8 mouse cellular contexts compared by ENCODE assay signal in the genomic region with DNA sequence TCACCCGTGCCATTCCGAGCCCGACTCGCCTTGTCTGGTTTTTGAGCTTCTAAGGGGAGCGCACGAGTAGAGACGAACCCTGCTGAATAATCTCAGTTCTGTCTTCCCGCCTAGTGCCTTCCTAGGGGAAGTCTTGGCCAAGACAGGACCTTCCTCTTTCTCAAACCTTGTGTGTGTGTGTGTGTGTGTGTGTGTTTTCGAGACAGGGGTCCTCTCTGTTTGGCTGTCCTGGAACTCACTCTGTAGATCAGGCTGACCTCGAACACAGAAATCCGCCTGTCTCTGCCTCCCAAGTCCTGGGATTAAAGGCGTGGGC. TPM values are rescaled to one million over a fixed set of nuclear protein-coding genes. Genes with fewer than 3 reads are reported as not detected.
DNase-seq lines count a peak whose midpoint lies in the region; ATAC-seq and TF ChIP-seq lines count a peak whose summit lies in the region.

No protein-coding gene starts in this region.

- dilution Hi-C loops in CH12.LX (cut with MboI; ENCODE audit: extremely low pct_ligation_motif_present, extremely low pct_unique_long_range_greater_than_20kb, low sequenced_read_pairs): no loop called here

- H3K36me3 ChIP-seq in heart, adult 2 months (ENCODE audit: control insufficient read depth, insufficient read depth, low read length): no peaks in the 10 kb centered on the region
- peaks cover 2 to 35% of the 10 kb centered on the region in 2 experiments for H3K36me3 ChIP-seq in CH12.LX (replicated peaks in 1 of 2; ENCODE audit: control insufficient read depth in 1 of 2, insufficient read depth in 1 of 2, low read length in 1 of 2)
- H3K36me3 ChIP-seq in forebrain, postnatal 0 days (ENCODE audit: insufficient read depth): peaks cover 8% of the 10 kb centered on the region; the same call in 1 of the 2 replicates
- no peaks in the 10 kb centered on the region; the same call in 1 of the 2 replicates for H3K36me3 ChIP-seq in macrophage (ENCODE audit: inconsistent target)

- ATAC-seq in forebrain, postnatal 0 days: no peak

- no peaks in the 10 kb centered on the region for H3K27me3 ChIP-seq in heart, adult 2 months (ENCODE audit: control insufficient read depth, insufficient read depth, low read length)
- no peaks in the 10 kb centered on the region for H3K27me3 ChIP-seq in CH12.LX (replicated peaks)
- no peaks in the 10 kb centered on the region for H3K27me3 ChIP-seq in forebrain, postnatal 0 days (ENCODE audit: insufficient read depth, low read length)

- no peaks in the 10 kb centered on the region for H3K9me3 ChIP-seq in CH12.LX (replicated peaks; ENCODE audit: low read length)
- H3K9me3 ChIP-seq in forebrain, postnatal 0 days (ENCODE audit: low read length): no peaks in the 10 kb centered on the region

- peak overlapping the region; percentile 88 for H3K27ac ChIP-seq in heart, adult 2 months
- H3K27ac ChIP-seq in CH12.LX (ENCODE audit: insufficient read depth, low read depth) (peak overlapping the region; percentile 5; the same call in 1 of the 2 replicates), macrophage (peak overlapping the region; percentile 85)
- peak overlapping the region; percentile 66 for H3K27ac ChIP-seq in forebrain, postnatal 0 days (ENCODE audit: low read depth, low read length)

- 1% methylated on average over 12 of the region's 12 CpGs for WGBS in heart, adult 2 months
- 5% methylated on average over 12 of the region's 12 CpGs for WGBS in forebrain, postnatal 0 days
- 1% methylated on average over 10 of the region's 12 CpGs for whole genome bisulfite sequencing in macrophage (ENCODE audit: missing documents)

- DNase-seq in heart, adult 2 months: no peak
- no peak for DNase-seq in heart, adult 8-10 months (ENCODE audit: low spot score)
- DNase-seq in CH12.LX (ENCODE audit: extremely low read depth): no peak
- no peak for DNase-seq in forebrain, postnatal 0 days
- no peak for DNase-seq in gastrocnemius, postnatal 25 days
- no peak for DNase-seq in frontal cortex, postnatal 25 days (ENCODE audit: low spot score in 2 of 2)
- DNase-seq in cerebellum, postnatal 25 days: no peak

- TF ChIP-seq RAD21 in CH12.LX (IDR thresholded peaks at IDR 0.05; ENCODE audit: low read depth, low read length): no peak

- H3K4me2 ChIP-seq in CH12.LX (ENCODE audit: insufficient read depth, low read depth, poor library complexity, severe bottlenecking): peak overlapping the region; percentile 91
- peak overlapping the region; percentile 84 for H3K4me2 ChIP-seq in forebrain, postnatal 0 days (ENCODE audit: low read depth)

- TF ChIP-seq CTCF in heart, adult 2 months (IDR thresholded peaks at IDR 0.05): no peak
- no peak for TF ChIP-seq CTCF in CH12.LX (conservative IDR thresholded peaks at IDR 0.05 in 1 of 2, IDR thresholded peaks at IDR 0.05 in 1 of 2; ENCODE audit: low read depth in 2 of 2, low read length in 2 of 2)
- no peak for TF ChIP-seq CTCF in forebrain, postnatal 0 days (IDR thresholded peaks at IDR 0.05; ENCODE audit: low read depth)

- in situ Hi-C loops in CH12.LX (cut with MboI; ENCODE audit: low pct_ligation_motif_present, low pct_unique_long_range_greater_than_20kb, low sequenced_read_pairs): no loop called here

- peaks cover 3% of the 10 kb centered on the region for H3K4me1 ChIP-seq in heart, adult 2 months (ENCODE audit: control insufficient read depth, insufficient read depth, low read length)
- peaks cover 5 to 14% of the 10 kb centered on the region in 2 experiments; a peak in 3 of 4 replicates for H3K4me1 ChIP-seq in CH12.LX (ENCODE audit: control insufficient read depth in 1 of 2, insufficient read depth in 2 of 2)
- H3K4me1 ChIP-seq in forebrain, postnatal 0 days (ENCODE audit: insufficient read depth): 0 out of 2 replicates have a peak, but pooled peaks cover 9% of the 10 kb centered on the region

- no peak for TF ChIP-seq EP300 in heart, adult 2 months (IDR thresholded peaks at IDR 0.05; ENCODE audit: insufficient read depth, low read depth, low read length)
- no peak for TF ChIP-seq EP300 in CH12.LX (IDR thresholded peaks at IDR 0.05; ENCODE audit: low read length)

- peak overlapping the region; percentile 75 for H3K9ac ChIP-seq in heart, adult 2 months (ENCODE audit: low read depth, low read length)
- peak overlapping the region; percentile 75 for H3K9ac ChIP-seq in CH12.LX (ENCODE audit: insufficient read depth, low read depth)
- H3K9ac ChIP-seq in forebrain, postnatal 0 days: peak overlapping the region; percentile 75

- H3K79me2 ChIP-seq in heart, adult 2 months (replicated peaks; ENCODE audit: control insufficient read depth, insufficient read depth, low read length): peaks cover 14% of the 10 kb centered on the region
- H3K79me2 ChIP-seq in CH12.LX (replicated peaks; ENCODE audit: control insufficient read depth, extremely low read depth, insufficient read depth, poor library complexity, severe bottlenecking) (peaks cover 33% of the 10 kb centered on the region), macrophage (ENCODE audit: inconsistent target) (peaks cover 55% of the 10 kb centered on the region)

- H3K4me3 ChIP-seq in heart, adult 2 months: peak overlapping the region; percentile 92
- H3K4me3 ChIP-seq in CH12.LX (replicated peaks in 1 of 3; ENCODE audit: low read depth in 2 of 3, low read length in 2 of 3, poor library complexity in 1 of 3) (peak overlapping the region; percentile 87 to 100 (median 95)), macrophage (ENCODE audit: inconsistent target) (peak overlapping the region; percentile 100)
- H3K4me3 ChIP-seq in forebrain, postnatal 0 days (ENCODE audit: low read depth, low read length): peak overlapping the region; percentile 84

- TF ChIP-seq POLR2A in heart, adult 2 months (IDR thresholded peaks at IDR 0.05; ENCODE audit: insufficient read depth, low read depth, low read length): no peak
- TF ChIP-seq POLR2A in CH12.LX (IDR thresholded peaks at IDR 0.05; ENCODE audit: low read depth, low read length): no peak

- intact Hi-C loops in heart, adult 2 months (cut with DNase I): loop anchor here (2.0 to 10.0 kb wide), 4 partner anchors 25 to 137 kb away; partner anchors contain the start of genes Coq4, Slc27a4 and Sptan1

RNA-seq across cellular contexts. Expression of gene Urm1, which starts 7.8 kb away (rescaled TPM):
- 10 to 100 TPM; 31.7 to 34.4 TPM for total RNA-seq in heart, adult 2 months (2021)
- polyA plus RNA-seq in heart, adult 2 months (2012; rRNA removed): 30.5 and 38.3 TPM in 2 replicates
- 10 to 100 TPM; 33.2 to 37.6 (median 37.1) TPM for total RNA-seq in heart, adult 8-10 months (2022)
- 31.9 and 33.8 TPM in 2 replicates for total RNA-seq in CH12.LX (2012; rRNA removed)
- total RNA-seq in CH12.LX (2014; rRNA removed): 29.2 and 30.6 TPM in 2 replicates
- polyA plus RNA-seq in CH12.LX (2012; ENCODE audit: insufficient read length, low read depth): 25.6 and 37.1 TPM in 2 replicates
- 58.9 and 91.9 TPM in 2 replicates for total RNA-seq in forebrain, postnatal 0 days (2014; rRNA removed)
- polyA plus RNA-seq in forebrain, postnatal 0 days (2015; fragmentation: Nextera tagmentation; extraction: Ambion mirVana): 27.3 and 29.4 TPM in 2 replicates
- 10 to 100 TPM; 19.6 to 51.0 (median 33.2) TPM for total RNA-seq in macrophage (2018; cell fraction: chromatin; rRNA removed)
- total RNA-seq in macrophage (2018; cell fraction: cytosol; rRNA removed): 10 to 100 TPM; 16.7 to 41.3 (median 27.7) TPM
- 10 to 100 TPM; 14.1 to 42.2 (median 25.0) TPM for total RNA-seq in macrophage (2018; cell fraction: nucleus; rRNA removed)
- polyA plus RNA-seq in macrophage (2018): 21.1 to 24.9 TPM (median 24.4 TPM) in 3 replicates
- 10 to 100 TPM; 20.9 to 26.0 TPM for total RNA-seq in gastrocnemius, postnatal 25 days (2021)

RNA-seq across cellular contexts. Expression of gene Slc27a4, which starts 25.2 kb away (rescaled TPM):
- total RNA-seq in heart, adult 2 months (2021): 10 to 100 TPM; 16.6 to 18.0 TPM
- polyA plus RNA-seq in heart, adult 2 months (2012; rRNA removed): 17.0 and 22.6 TPM in 2 replicates
- 10 to 100 TPM; 13.4 to 18.7 (median 16.4) TPM for total RNA-seq in heart, adult 8-10 months (2022)
- total RNA-seq in CH12.LX (2012; rRNA removed): 8.9 and 11.3 TPM in 2 replicates
- 3.6 and 4.8 TPM in 2 replicates for total RNA-seq in CH12.LX (2014; rRNA removed)
- polyA plus RNA-seq in CH12.LX (2012; ENCODE audit: insufficient read length, low read depth): 4.7 and 4.9 TPM in 2 replicates
- total RNA-seq in forebrain, postnatal 0 days (2014; rRNA removed): 74.9 and 82.9 TPM in 2 replicates
- 32.3 and 40.3 TPM in 2 replicates for polyA plus RNA-seq in forebrain, postnatal 0 days (2015; fragmentation: Nextera tagmentation; extraction: Ambion mirVana)
- total RNA-seq in macrophage (2018; cell fraction: chromatin; rRNA removed): 10 to 100 TPM in 7 of 26 experiments, 1 to 10 TPM in 19; 1.3 to 15.6 (median 6.1) TPM
- total RNA-seq in macrophage (2018; cell fraction: cytosol; rRNA removed): 10 to 100 TPM in 25 of 26 experiments, 1 to 10 TPM in 1; 8.2 to 21.1 (median 13.8) TPM
- 10 to 100 TPM in 24 of 26 experiments, 1 to 10 TPM in 2; 9.0 to 23.1 (median 14.2) TPM for total RNA-seq in macrophage (2018; cell fraction: nucleus; rRNA removed)
- polyA plus RNA-seq in macrophage (2018): 11.2 to 17.7 TPM (median 17.3 TPM) in 3 replicates
- 10 to 100 TPM in 1 of 2 experiments, 1 to 10 TPM in 1; 8.2 to 10.7 TPM for total RNA-seq in gastrocnemius, postnatal 25 days (2021)

RNA-seq across cellular contexts. Expression of gene Trub2, which starts 39.4 kb away (rescaled TPM):
- total RNA-seq in heart, adult 2 months (2021): 10 to 100 TPM; 24.4 to 32.5 TPM
- 34.0 and 44.3 TPM in 2 replicates for polyA plus RNA-seq in heart, adult 2 months (2012; rRNA removed)
- 10 to 100 TPM; 38.6 to 47.6 (median 42.0) TPM for total RNA-seq in heart, adult 8-10 months (2022)
- total RNA-seq in CH12.LX (2012; rRNA removed) (32.6 and 40.4 TPM in 2 replicates), CH12.LX (2014; rRNA removed) (39.0 and 41.5 TPM in 2 replicates)
- polyA plus RNA-seq in CH12.LX (2012; ENCODE audit: insufficient read length, low read depth) (41.4 and 58.4 TPM in 2 replicates), macrophage (2018) (13.8 to 16.1 TPM (median 15.3 TPM) in 3 replicates)
- total RNA-seq in forebrain, postnatal 0 days (2014; rRNA removed): 52.3 and 68.7 TPM in 2 replicates
- polyA plus RNA-seq in forebrain, postnatal 0 days (2015; fragmentation: Nextera tagmentation; extraction: Ambion mirVana): 22.4 and 27.3 TPM in 2 replicates
- total RNA-seq in macrophage (2018; cell fraction: chromatin; rRNA removed): 100 to 1,000 TPM in 7 of 26 experiments, 10 to 100 TPM in 19; 27.3 to 139 (median 73.3) TPM
- 10 to 100 TPM in 17 of 26 experiments, 1 to 10 TPM in 9; 5.3 to 17.3 (median 12.3) TPM for total RNA-seq in macrophage (2018; cell fraction: cytosol; rRNA removed)
- 100 to 1,000 TPM in 2 of 26 experiments, 10 to 100 TPM in 24; 13.1 to 107 (median 39.2) TPM for total RNA-seq in macrophage (2018; cell fraction: nucleus; rRNA removed)
- 10 to 100 TPM; 24.8 to 24.9 TPM for total RNA-seq in gastrocnemius, postnatal 25 days (2021)

RNA-seq across cellular contexts. Expression of gene Coq4, which starts 40.4 kb away (rescaled TPM):
- 10 to 100 TPM; 15.8 to 22.7 TPM for total RNA-seq in heart, adult 2 months (2021)
- polyA plus RNA-seq in heart, adult 2 months (2012; rRNA removed): 28.6 and 38.6 TPM in 2 replicates
- 10 to 100 TPM; 18.7 to 26.4 (median 20.8) TPM for total RNA-seq in heart, adult 8-10 months (2022)
- total RNA-seq in CH12.LX (2012; rRNA removed): 25.2 and 29.3 TPM in 2 replicates
- 21.5 and 40.9 TPM in 2 replicates for total RNA-seq in CH12.LX (2014; rRNA removed)
- polyA plus RNA-seq in CH12.LX (2012; ENCODE audit: insufficient read length, low read depth): 19.1 and 21.3 TPM in 2 replicates
- total RNA-seq in forebrain, postnatal 0 days (2014; rRNA removed): 34.5 and 39.7 TPM in 2 replicates
- 31.2 and 36.7 TPM in 2 replicates for polyA plus RNA-seq in forebrain, postnatal 0 days (2015; fragmentation: Nextera tagmentation; extraction: Ambion mirVana)
- total RNA-seq in macrophage (2018; cell fraction: chromatin; rRNA removed): 10 to 100 TPM in 11 of 26 experiments, 1 to 10 TPM in 15; 1.3 to 26.3 (median 5.9) TPM
- 1 to 10 TPM; 3.2 to 6.0 (median 4.2) TPM for total RNA-seq in macrophage (2018; cell fraction: cytosol; rRNA removed)
- total RNA-seq in macrophage (2018; cell fraction: nucleus; rRNA removed): 10 to 100 TPM in 3 of 26 experiments, 1 to 10 TPM in 23; 1.6 to 18.9 (median 4.7) TPM
- polyA plus RNA-seq in macrophage (2018): 2.9 to 7.5 TPM (median 5.4 TPM) in 3 replicates
- total RNA-seq in gastrocnemius, postnatal 25 days (2021): 1 to 10 TPM; 7.4 to 8.3 TPM

RNA-seq across cellular contexts. Expression of gene Cercam, which starts 41.3 kb away (rescaled TPM):
- total RNA-seq in heart, adult 2 months (2021): 1 to 10 TPM; 3.0 to 4.1 TPM
- 6.9 and 9.1 TPM in 2 replicates for polyA plus RNA-seq in heart, adult 2 months (2012; rRNA removed)
- total RNA-seq in heart, adult 8-10 months (2022): 1 to 10 TPM; 2.7 to 3.6 (median 3.1) TPM
- total RNA-seq in CH12.LX (2012; rRNA removed) (6.1 and 6.3 TPM in 2 replicates), CH12.LX (2014; rRNA removed) (2.5 and 3.0 TPM in 2 replicates)
- polyA plus RNA-seq in CH12.LX (2012; ENCODE audit: insufficient read length, low read depth) (3.5 and 3.7 TPM in 2 replicates), macrophage (2018) (7.3 to 16.8 TPM (median 15.9 TPM) in 3 replicates)
- total RNA-seq in forebrain, postnatal 0 days (2014; rRNA removed): 13.6 and 16.9 TPM in 2 replicates
- 10.8 and 14.1 TPM in 2 replicates for polyA plus RNA-seq in forebrain, postnatal 0 days (2015; fragmentation: Nextera tagmentation; extraction: Ambion mirVana)
- 10 to 100 TPM in 15 of 26 experiments, 1 to 10 TPM in 11; 2.3 to 23.6 (median 12.3) TPM for total RNA-seq in macrophage (2018; cell fraction: chromatin; rRNA removed)
- 10 to 100 TPM in 22 of 26 experiments, 1 to 10 TPM in 4; 8.8 to 26.8 (median 13.1) TPM for total RNA-seq in macrophage (2018; cell fraction: cytosol; rRNA removed)
- 10 to 100 TPM in 25 of 26 experiments, 1 to 10 TPM in 1; 9.0 to 32.3 (median 17.0) TPM for total RNA-seq in macrophage (2018; cell fraction: nucleus; rRNA removed)
- 10 to 100 TPM in 1 of 2 experiments, 1 to 10 TPM in 1; 8.5 to 10.6 TPM for total RNA-seq in gastrocnemius, postnatal 25 days (2021)

Comparison
In these comparisons a context has a peak if more than half of its experiments do, and no peak if none do; other contexts are left out.
1. H3K27ac ChIP-seq: peak in every context shown above with its lines; median percentile 88 in heart, adult 2 months; 85 in macrophage; 66 in forebrain, postnatal 0 days; 5 in CH12.LX.